Mouse (Mus musculus) limb, embryonic 13.5 days (tissue): ENCODE data around the gene Nrd1. TPM values are rescaled to one million over a fixed set of nuclear protein-coding genes. Genes with fewer than 3 reads are reported as not detected.

Source experiments
- ATAC-seq: fragments of 200-750 bp; cut with Nextera tagmentation; 2 replicates; pipeline ENCODE4 v1.8.0; 2017; ENCODE audit warnings: low read depth, moderate number of reproducible peaks, moderate TSS enrichment; ENCODE audit not compliant: low FRiP score
- H3K27ac ChIP-seq: fragments of 300-500 bp; sonication (generic); 2 replicates; pipeline ENCODE4 v1.5.1; 2015; ENCODE audit warnings: inconsistent platforms, mild to moderate bottlenecking, moderate library complexity
- H3K27me3 ChIP-seq: fragments of 300-500 bp; sonication (generic); 2 replicates; pipeline ENCODE4 v1.6.1; 2015; ENCODE audit warnings: mild to moderate bottlenecking, inconsistent platforms
- H3K36me3 ChIP-seq: fragments of 300-500 bp; sonication (generic); 2 replicates; pipeline ENCODE4 v1.6.1; 2015; ENCODE audit warnings: inconsistent platforms, mild to moderate bottlenecking, moderate library complexity
- H3K4me1 ChIP-seq: fragments of 300-500 bp; sonication (generic); 2 replicates; pipeline ENCODE4 v1.6.1; 2015; ENCODE audit warnings: inconsistent platforms
- H3K4me2 ChIP-seq: fragments of 300-500 bp; sonication (generic); replicated peaks from 2 replicates; pipeline ENCODE4 v1.6.1; 2015; ENCODE audit warnings: inconsistent platforms, mild to moderate bottlenecking, moderate library complexity
- H3K4me3 ChIP-seq: fragments of 300-500 bp; sonication (generic); 2 replicates; pipeline ENCODE4 v1.5.1; 2015; ENCODE audit warnings: moderate library complexity, mild to moderate bottlenecking, inconsistent platforms
- H3K9ac ChIP-seq: fragments of 300-500 bp; sonication (generic); 2 replicates; pipeline ENCODE4 v1.6.1; 2015; ENCODE audit warnings: mild to moderate bottlenecking, inconsistent platforms
- H3K9me3 ChIP-seq: fragments of 300-500 bp; sonication (generic); 2 replicates; pipeline ENCODE4 v1.6.1; 2016; ENCODE audit warnings: inconsistent platforms
- WGBS: fragments of 180-500 bp; shearing (Covaris S2); methylation state at CpG from one replicate; pipeline ENCODE4 v1.1.7; 2015; 5-methylcytosine and 5-hydroxymethylcytosine counted together
- microRNA counts: library from miRNA; unstranded; fragments of <30 nt; microRNA quantifications from one replicate; lab custom pipeline; 2016
- microRNA-seq: library from miRNA; unstranded; fragments of <30 nt; microRNA quantifications from one replicate; pipeline ENCODE4, GENCODE M21; 2016
- polyA plus RNA-seq: library from polyadenylated mRNA; unstranded; fragments of >200 nt; fragmentation: Nextera tagmentation; extraction: Ambion mirVana; gene quantifications from 2 replicates; pipeline ENCODE4 v1.2.1, GENCODE M21; 2015

The Nrd1 gene
- polyA plus RNA-seq, 1 experiment from 2014 or later, result 76.2 TPM

- H3K9me3 ChIP-seq, result no peaks in the 10 kb centered on the region
- H3K27me3 ChIP-seq, result no peaks in the 10 kb centered on the region
- no peak for ATAC-seq
- H3K4me3 ChIP-seq, result no peak overlapping the region
- H3K4me1 ChIP-seq, result no peaks in the 10 kb centered on the region
- peaks cover 10% of the 10 kb centered on the region for H3K36me3 ChIP-seq
- no peak overlapping the region for H3K27ac ChIP-seq
- H3K9ac ChIP-seq, result no peak overlapping the region
- no peak overlapping the region for H3K4me2 ChIP-seq
Observed at GRCm38 (mm10) chr4:109105254-109105653, 104.8 kb downstream of the Nrd1 start.

GRCm38 (mm10) chr4:109106034-109106433, 105.6 kb downstream of the Nrd1 start:
- Histone ChIP-seq H3K4me2 (no peak overlapping the region), H3K4me3 (no peak overlapping the region), H3K36me3 (peaks cover 5% of the 10 kb centered on the region; the same call in 1 of the 2 replicates), H3K4me1 (no peaks in the 10 kb centered on the region), H3K9me3 (no peaks in the 10 kb centered on the region), H3K9ac (no peak overlapping the region), H3K27me3 (no peaks in the 10 kb centered on the region), H3K27ac (no peak overlapping the region)
- WGBS, result 78% methylated on average over 3 of the region's 3 CpGs
- no peak for ATAC-seq

DNA sequence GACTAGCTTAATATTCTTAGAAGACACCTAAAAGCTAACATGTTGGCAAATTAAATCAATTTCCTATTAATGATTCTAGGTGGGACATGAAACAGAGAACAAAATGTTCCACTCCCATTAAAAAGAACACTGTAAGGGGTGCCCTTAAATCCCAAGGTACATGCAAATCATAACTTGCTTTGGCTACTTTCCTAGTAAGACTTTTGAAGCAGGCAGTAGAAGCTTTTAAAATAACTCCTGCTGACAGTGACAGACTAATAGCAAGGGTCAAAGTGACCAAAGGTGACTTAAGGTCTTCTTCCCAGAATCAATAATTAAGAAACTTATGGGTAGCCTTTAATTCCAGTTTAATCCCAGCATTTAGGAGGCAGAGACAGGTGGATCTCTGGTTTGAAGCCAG, 106.1 kb downstream of the Nrd1 start:
- Histone ChIP-seq H3K4me2 (no peak overlapping the region), H3K4me1 (no peaks in the 10 kb centered on the region), H3K9me3 (no peaks in the 10 kb centered on the region), H3K4me3 (no peak overlapping the region), H3K9ac (no peak overlapping the region), H3K27me3 (no peaks in the 10 kb centered on the region), H3K36me3 (0 out of 2 replicates have a peak, but pooled peaks cover under 1% of the 10 kb centered on the region), H3K27ac (no peak overlapping the region)
- ATAC-seq, result no peak

DNA sequence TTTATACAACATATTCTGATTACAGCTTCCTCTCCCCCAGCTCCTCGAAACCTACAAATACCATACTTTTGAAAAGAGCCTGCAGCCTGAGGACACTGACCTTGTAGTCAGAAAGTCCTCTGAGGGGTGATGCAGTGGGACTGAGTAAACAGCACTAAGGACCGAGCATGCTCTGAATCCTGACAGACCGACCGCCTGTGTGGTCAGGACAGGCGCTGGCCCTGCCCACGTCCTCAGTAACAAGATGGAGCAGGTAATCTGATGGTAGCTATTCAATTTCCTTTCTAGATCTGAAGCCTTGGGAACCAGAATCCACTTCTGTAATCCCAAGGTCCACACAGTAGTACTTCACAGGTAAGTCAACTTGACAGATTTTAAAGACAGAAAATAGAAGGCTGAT, 108.6 kb downstream of the Nrd1 start:
- H3K4me2 ChIP-seq, result no peak overlapping the region
- no peak overlapping the region for H3K4me3 ChIP-seq
- 85% methylated on average over 6 of the region's 6 CpGs for WGBS
- no peaks in the 10 kb centered on the region for H3K9me3 ChIP-seq
- no peak overlapping the region for H3K9ac ChIP-seq
- ATAC-seq, result no peak
- H3K27ac ChIP-seq, result no peak overlapping the region
- H3K27me3 ChIP-seq, result no peaks in the 10 kb centered on the region
- H3K36me3 ChIP-seq, result no peaks in the 10 kb centered on the region
- H3K4me1 ChIP-seq, result no peaks in the 10 kb centered on the region

DNA sequence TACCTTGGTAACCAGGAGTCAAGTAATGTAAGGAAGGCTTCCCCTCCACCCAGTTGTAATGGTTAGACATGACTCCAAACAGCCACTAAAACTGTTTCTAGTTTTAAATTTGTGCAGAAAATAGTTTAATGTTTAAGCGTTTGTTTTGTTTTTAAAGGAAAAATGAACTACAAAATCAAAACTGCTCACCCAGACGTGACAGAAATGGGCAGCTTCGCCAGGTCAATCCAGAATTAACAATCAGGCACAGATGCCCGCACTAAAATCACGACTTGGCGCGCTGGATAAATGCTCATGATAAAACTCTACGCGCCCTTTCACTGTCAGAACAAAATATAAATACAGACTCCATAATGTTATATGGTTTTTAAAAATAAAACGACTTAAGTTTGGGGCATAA, 109.2 kb downstream of the Nrd1 start:
- Histone ChIP-seq H3K9me3 (no peaks in the 10 kb centered on the region), H3K4me2 (no peak overlapping the region), H3K36me3 (no peaks in the 10 kb centered on the region), H3K27ac (no peak overlapping the region), H3K27me3 (no peaks in the 10 kb centered on the region), H3K4me3 (no peak overlapping the region), H3K9ac (no peak overlapping the region), H3K4me1 (no peaks in the 10 kb centered on the region)
- no peak for ATAC-seq
- WGBS, result 85% methylated on average over 10 of the region's 10 CpGs

DNA sequence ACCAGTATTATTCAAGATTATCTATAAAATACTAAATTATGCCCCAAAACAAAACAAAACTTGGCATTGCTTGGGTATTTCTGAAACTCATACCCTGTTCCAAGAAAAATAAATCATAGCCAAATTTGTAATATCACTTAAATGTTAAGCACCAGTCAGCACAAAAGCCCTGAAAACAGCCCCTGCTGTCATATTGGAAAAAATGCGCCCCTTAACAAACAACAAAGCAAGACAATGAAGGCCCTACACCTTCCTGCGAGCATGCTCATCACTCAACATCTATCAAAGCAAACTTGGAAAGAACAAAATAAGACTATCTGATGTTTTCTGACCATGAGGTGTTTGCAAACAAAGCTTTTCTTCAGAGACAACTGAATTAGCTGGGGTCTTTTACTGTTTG, 110.5 kb downstream of the Nrd1 start:
- H3K27ac ChIP-seq, result no peak overlapping the region
- H3K9me3 ChIP-seq, result no peaks in the 10 kb centered on the region
- H3K4me2 ChIP-seq, result no peak overlapping the region
- WGBS, result 93% methylated on average over 2 of the region's 2 CpGs
- no peaks in the 10 kb centered on the region for H3K27me3 ChIP-seq
- H3K36me3 ChIP-seq, result no peaks in the 10 kb centered on the region
- no peak overlapping the region for H3K9ac ChIP-seq
- peaks cover 11% of the 10 kb centered on the region for H3K4me1 ChIP-seq
- ATAC-seq, result no peak
- no peak overlapping the region for H3K4me3 ChIP-seq

MicroRNAs encoded within 50 kb of the gene (microRNA counts, 519-probe panel; counts per million panel counts)
- 1,211 counts per million, percentile 11 among the panel's probes with 10 or more counts for microRNA mmu-miR-761 (lab: Ali Mortazavi, UCI)

Small RNA genes within 50 kb of the gene (microRNA-seq; reads per million reads assigned to microRNA genes)
- not detected for gene Mir761

Other genes starting within 250 kb of the Nrd1 start
- gene Zfyve9, start 219.9 kb upstream of the Nrd1 start, polyA plus RNA-seq, result 5.7 and 6.7 TPM in 2 replicates
- gene Btf3l4, start 167.0 kb upstream of the Nrd1 start, polyA plus RNA-seq, result 198 and 209 TPM in 2 replicates
- 115 and 121 TPM in 2 replicates for gene Txndc12, start 166.1 kb upstream of the Nrd1 start, polyA plus RNA-seq
- 49.6 and 50.5 TPM in 2 replicates for gene Kti12, start 152.9 kb upstream of the Nrd1 start, polyA plus RNA-seq
- 1.5 and 1.6 TPM in 2 replicates for gene A730015C16Rik, start 152.0 kb upstream of the Nrd1 start, polyA plus RNA-seq
- gene Rab3b, start 121.6 kb upstream of the Nrd1 start, polyA plus RNA-seq, result 18.0 and 19.7 TPM in 2 replicates
- 68.7 and 69.0 TPM in 2 replicates for gene Osbpl9, start 201.6 kb downstream of the Nrd1 start, polyA plus RNA-seq
- gene Calr4, start 233.8 kb downstream of the Nrd1 start, polyA plus RNA-seq, result not detected in 2 replicates